Mouse (Mus musculus): ENCODE results near the gene Prdx6b.

DNA sequence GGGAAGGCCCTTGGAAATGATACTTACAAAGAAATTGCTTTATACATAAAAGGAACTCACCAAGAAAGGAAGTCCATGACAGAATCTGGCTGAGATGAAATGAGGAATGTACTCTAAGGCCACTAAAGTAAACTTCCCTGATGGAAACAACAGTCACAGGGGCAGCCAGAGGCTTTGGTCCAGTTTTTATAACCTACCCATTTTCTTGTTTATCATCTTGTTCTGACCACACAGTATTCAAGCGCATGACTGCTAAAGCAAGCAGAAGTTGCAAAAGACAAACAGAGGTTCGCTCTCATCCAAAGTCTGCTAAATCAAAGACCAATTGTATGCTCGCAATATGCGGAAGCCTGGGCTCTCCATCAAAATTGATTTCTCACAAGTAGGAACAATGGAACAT, 8.5 kb downstream of the Prdx6b start:
- TF ChIP-seq CTCF (IDR thresholded peaks at IDR 0.05; ENCODE audit: insufficient read depth, low read depth, low read length): no peak
- TF ChIP-seq POLR2A (IDR thresholded peaks at IDR 0.05; ENCODE audit: insufficient read depth, low read depth, low read length): no peak
